Mouse (Mus musculus) right cerebral cortex, postnatal 25 days (tissue): Measurements from ENCODE around the gene Pcx.
"Not testable (repeated sequence)": the region's sequence is repeated elsewhere in the genome, so short reads cannot be mapped to it uniquely, and the experiment has no call there.

ENCODE experiments used
- DNase-seq: peaks from one replicate; pipeline ENCODE4 v3.0.0; 2022

Gene Pcx

DNA sequence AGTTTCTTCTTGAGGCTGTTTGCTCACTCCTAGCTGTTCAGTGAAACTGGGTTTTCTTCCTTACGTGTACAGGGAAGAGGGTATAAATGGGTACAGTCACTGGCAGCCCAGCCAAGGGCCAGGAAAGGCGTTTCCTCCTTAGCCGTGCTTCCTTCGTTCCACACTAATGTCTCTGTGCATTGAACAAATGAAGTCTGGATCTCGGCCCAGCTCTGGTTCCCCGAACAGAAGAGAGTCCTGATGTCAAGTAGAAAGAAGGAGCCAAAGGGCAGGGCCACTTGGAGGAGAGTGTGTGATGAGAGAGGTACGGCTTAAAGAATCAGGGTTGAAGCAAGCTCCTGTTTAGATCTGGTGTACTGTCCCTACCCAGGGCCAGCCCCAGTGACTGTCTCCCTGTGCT lies 44.8 kb downstream of the Pcx start:
- DNase-seq: no peak

DNA sequence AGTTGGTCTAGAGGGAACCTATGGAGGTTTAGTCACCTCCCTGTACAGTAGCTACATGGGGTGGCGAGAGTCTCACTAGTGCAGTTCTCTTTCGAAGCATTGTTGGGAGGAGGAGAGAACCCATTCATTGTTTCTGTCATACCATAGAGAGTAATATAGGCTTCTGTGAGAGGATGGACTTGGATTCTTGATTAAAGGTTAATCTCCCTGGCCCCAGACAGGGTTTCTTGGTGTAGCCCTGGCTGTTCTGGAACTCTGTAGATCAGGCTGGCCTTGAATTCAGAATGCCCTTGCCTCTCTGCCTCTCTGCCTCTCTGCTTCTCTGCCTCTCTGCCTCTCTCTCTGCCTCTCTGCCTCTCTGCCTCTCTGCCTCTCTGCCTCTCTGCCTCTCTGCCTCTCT lies 46.5 kb downstream of the Pcx start:
- no peak for DNase-seq

DNA sequence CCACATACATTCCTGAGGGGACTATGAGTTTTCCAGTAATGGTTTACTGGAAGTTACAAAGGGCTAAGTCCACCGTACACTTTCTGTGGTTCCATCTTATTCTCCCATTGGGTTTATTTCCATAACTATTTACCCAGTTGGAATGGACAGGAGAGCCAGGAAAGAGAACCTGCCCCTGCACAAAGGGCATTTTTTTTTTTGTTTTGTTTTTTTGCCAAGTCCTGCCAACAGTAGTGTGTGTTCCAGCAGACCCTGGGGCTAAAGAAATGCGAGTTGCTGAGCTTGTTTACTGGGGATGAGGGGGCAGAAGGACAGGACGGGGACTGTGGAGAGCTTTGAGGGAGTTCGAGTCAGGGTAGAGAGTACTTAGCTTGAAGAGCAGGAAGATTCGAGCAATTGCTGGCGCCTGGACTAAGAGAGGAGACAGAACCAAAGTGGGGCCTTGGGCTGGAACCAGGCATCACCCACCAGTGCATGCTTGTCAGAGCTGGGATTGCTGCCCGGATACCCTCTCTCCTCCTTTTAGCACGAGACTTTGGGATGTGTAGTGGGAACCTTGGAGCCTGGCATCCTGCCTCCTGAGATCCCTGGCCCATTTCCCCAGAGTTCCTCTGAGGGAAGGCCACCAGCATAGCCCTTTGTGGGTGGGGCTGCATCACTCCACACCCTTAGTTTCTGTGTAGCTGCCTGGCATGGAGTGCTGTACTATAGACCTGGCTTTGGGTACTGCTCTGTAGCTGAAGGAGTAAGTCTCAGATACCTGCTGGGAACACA lies 47.7 kb downstream of the Pcx start:
- DNase-seq: peak; percentile 33

DNA sequence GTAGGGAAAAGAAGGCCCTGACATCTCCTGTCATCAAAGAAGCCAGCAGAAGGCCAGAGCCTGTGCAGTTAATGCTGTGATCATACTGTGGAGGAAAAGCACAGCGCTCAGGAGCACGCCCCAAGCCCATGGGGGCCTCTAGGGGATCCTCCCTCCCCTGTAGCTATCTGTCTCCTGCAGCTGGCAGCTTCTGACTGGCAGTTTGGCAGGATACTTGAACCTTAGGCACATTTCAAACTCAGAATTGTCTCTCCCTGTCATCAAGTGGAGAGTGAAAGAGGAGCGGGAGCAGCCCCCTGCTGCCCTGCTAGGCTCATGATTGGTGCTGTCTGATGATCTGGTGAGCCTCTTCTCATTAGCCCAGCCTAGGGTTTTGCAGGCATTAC lies 48.3 kb downstream of the Pcx start:
- no peak for DNase-seq

DNA sequence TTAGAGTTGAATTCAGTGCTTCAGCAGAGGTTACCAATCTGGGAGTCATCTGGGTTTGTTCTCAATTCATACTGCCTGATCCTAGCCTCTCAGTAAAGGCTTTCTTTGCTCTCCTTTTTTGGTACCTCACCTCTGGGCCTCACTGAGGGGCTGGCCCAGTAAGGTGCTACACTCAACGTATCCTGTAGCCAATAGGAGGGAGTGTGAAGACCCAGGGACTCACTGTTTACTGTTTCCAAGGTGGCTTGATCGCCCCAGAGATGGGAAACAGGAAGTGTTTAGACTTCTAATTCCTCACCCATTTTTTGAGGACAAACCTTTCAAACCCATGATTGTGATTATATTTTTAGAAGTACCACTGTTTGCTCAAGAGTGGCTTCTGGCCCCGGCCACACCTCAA lies 48.7 kb downstream of the Pcx start:
- DNase-seq: no peak

DNA sequence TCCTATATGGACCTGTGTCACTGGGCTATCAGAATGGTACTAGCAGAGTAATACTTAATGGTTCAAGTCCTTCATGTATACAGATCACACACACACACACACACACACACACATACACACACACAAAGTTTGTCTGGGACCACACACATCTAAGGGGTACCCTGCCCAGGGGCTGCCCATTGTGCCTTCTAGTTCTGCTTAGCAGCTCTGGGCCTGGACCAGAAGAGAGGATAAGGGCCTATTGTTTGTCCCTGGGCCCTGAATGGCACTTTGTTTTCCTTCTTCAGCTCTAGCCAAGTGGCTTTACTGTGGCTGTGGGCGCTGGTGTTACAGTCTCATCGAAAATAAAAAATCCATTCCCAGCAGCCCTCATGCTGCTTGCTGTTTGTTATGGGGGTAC lies 49.3 kb downstream of the Pcx start:
- no peak for DNase-seq

DNA sequence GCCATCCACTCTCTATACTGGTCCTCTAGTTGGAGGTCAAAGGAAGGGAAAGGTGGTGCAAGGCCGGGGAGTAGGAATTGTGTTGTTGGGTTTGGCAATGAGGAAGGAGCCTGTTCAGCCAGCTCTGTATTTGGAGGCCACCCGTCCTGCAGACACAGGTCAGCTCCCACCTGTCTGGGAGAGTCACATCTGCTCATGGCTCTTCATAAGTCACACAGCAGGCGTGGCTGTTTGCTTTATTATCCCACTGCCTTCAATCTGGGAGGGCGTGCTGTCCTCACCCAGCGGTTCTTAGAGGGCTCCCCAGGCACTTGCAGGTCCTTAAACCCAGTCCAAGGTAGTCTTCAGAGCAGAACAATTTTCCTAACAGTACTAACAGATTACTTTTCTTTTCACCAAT lies 49.9 kb downstream of the Pcx start:
- DNase-seq: no peak

DNA sequence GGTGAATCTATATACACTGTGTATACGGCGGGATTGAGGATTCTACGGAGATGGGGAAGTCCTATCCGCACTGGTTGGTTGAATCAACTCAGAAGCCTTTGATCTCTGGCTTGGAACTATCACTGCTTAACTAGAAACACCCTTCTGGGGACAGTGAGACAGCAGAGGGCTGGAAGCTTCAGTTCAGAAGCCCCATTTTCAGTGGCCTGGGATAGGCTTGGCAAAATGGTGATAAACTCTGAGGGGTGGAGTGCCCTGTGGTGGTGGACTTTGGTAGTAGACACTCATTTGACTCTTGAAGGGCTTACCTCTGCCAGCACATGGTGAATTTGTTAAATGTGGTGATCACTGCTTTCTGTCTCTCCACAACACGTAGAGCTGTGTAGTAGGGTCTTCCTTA lies 55.4 kb downstream of the Pcx start:
- no peak for DNase-seq

DNA sequence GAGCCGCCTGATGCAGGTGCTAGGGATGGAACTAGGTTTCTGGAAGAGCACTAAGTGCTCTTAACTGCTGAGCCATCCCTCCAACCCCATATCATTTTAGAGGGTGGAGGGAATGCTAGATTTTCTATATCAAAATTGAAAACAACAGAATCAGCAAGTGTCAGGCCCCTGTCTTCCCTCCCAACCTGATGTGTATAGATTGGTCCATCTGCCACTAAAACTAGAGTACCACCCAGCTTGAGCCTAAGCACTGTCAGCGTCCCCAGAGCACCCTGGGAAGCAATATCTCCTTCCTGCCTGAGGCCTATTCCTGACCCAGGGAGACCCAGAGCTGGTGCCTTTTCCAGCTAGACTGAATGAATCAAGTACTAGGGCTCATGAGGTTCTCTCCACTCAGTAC lies 56.6 kb downstream of the Pcx start:
- DNase-seq: no peak

DNA sequence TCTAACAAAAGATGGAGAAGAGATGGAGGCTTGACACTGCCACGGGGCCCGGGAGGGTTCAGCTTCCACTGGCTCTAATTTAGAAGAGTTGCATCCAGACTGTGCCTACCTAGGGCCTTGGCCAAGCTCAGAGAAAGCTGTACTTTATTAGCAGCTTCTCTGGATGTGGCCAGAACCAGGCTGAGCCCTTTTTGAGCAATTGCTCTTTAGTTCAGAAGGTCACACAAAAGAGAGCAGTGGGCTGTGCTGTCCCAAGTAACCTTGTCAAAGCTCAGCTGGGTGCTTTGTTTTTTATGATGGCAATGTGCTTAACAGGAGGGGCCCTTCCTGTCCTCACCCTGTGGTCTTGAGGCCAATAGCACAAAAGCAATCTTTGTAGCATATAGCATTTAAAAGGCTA lies 57.4 kb downstream of the Pcx start:
- DNase-seq: no peak

DNA sequence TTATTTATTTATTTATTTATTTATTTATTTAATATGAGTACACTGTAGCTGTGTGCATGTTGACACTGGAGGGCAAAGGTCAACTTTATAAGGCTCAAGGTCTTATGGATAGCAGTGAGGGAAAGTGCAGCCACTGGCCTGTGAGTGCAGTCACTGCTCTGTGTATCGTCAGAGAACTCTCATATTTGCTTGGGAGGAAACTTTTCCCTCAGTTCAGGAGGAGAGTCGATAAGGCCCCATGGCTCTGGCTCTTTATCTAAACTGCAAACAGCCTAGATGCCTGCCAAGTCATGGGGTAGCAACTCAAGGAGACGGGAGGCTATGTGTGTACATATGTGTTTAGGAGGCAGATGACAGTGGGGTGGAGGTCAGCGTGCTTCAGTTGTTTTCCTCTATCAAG lies 58.6 kb downstream of the Pcx start:
- DNase-seq: no peak

DNA sequence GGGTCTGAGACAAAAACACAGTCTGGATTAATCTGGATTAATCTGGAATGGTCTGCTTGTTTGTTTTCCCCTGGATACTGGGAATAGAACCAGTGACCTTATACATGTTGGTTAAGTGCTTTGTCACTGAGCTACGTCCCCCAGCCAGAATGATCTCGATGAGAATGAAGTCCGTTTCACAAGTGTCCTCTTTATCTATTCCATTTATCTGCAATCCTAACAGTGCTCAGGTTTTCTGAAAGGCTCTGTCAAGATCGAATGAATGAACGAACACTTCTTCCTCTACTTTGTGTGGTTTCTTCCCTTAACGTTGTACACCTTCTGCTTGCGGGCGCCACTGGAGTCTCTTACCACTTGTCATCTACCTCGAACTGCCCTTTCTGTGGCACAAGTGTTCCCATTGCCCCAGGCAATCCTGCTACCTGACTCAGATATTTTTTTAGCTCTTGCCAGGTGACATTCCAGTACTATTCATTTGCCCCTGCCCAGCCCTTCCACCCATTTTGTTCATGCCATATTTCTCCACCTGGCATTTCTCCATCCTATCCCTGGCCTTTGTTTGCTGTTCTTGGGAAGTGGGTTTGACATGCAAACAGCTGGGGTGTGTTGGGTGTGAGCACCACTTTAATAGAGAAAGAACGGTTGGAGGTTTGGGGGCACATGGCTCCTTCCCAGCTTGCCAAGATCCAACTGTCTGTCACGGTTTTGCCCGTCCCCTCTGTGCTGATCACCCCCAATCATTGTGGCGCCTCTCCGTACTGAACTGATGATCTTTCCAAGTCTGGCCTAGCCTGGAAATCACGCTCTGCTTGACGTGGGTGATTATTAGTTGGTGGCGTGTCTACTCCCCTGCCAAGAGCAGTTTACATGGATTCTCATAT lies 59.3 kb downstream of the Pcx start:
- no peak for DNase-seq

DNA sequence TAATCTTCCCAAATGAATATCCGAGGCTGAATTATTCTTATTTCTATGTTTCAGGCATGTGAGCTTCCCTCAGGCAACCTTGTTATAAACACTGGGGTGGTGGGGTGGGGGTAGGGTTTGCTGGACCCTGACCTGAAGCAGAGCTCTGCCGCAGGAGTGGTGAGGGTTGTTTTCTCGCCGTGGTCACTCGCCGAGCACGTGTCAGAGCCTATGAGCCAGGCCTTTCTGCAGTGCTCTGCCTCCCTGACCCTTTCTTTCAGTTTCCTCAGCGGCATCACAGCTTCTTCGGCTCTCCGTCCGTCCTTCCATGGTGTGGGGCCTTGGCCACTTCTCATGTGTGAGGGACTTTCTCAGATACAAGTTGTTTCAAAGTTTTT lies 60.0 kb downstream of the Pcx start:
- DNase-seq: no peak

DNA sequence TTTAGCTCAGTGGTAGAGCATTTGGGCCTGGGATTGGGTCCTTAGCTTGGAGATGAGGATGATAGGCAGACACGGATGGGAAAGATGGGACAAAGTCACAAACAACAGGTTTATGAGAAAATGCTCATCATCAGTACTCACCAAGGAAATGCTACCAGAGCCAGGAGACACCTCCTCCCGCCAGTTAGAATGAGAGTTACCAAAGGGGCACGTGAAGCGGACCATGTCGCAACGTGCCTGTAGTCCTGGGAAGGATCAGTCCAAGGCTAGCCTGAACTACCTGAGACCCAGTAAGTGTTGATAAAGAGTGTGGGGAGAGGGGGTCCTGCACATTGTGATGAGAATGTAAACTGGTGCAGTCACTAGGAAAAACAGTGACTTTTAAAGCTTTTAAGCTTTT lies 60.5 kb downstream of the Pcx start:
- DNase-seq: no peak

DNA sequence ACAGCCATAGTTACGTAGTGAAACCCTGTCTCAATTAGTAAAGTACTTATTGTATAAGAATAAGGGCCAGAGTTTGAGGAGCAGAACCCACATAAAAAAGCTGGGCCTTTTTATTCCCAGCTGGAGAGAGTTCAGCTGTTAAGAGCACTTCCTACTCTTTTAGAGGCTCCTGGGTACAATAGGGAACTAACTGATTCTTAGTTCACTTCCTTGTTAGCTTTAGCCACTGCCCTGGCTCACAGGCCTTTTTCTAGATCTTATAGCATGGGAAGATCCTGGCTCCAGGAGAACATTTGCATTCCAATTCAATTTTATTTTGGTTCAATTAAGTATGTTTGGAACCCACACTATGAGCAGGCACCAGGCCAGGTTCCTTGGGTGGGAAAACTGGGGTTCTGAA lies 61.4 kb downstream of the Pcx start:
- no peak for DNase-seq

DNA sequence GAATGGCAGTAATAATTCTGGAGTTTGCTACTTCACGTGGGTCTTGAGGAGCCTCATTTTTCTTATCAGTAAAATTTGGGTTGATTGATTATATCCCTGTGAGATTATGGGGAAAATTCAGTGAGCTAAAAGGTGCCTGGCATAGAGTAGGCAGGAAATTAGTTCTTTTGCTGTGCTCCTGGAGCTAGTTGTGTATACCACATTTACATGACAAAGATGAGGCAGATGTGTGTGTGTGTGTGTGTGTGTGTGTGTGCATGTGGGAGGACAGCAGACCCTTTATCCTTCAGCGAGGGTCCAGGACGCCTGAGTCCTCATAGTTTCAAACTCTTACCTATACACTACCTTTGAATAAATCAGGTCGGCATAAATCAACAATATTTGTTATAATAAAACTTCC lies 61.8 kb downstream of the Pcx start:
- DNase-seq: no peak

DNA sequence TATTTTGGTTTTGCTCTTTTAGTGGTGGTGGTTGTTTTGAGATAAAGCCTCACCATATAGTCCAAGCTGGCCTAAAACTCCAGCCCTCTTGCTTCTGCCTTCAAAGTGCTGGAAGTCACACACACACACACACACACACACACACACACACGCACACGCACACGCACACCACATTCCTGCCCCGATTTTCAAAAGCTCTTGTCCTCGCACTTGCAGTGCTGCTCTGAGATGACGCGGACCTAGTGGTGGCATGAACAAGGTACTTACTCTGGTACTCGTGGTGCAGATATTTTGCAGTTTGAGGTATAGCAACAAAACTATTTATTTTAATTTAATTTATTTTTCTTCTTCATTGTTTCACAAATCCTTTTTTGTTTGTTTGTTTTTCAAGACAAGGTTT lies 62.2 kb downstream of the Pcx start:
- no peak for DNase-seq

DNA sequence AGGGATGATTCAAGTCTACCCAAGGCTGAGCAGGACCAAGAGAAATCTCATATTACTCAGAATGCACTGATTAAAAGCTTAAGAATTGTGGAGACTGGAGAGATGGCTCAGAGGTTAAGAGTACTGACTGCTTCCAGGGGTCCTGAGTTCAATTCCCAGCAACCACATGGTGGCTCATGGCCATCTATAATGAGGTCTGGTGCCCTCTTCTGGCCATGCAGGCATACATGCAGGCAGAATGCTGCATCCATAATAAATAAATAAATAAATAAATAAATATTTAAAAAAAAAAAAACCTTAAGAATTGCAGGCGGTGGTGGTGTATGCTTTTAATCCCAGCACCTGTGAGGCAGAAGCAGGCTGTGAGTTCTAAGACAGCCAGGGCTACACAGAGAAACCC lies 63.0 kb downstream of the Pcx start:
- DNase-seq: no peak

DNA sequence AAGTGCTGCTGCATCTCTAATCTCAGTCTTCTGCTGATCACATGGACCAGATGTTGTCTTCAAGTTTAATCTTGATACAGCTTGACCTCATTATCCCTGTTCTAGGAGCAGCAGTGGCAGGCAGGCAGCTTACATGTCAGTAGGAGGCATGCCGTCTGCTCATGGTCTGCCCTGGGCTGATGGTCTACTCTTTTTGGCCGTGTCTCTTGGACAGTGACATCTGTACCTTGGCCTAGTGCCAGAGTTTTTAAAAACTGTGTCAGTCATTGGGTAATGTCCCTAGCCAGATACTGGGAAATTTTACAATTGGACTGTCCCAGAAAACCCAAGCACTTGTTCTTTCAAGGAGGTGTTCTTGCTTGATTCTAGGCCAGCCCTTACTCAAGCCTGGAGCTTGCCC lies 68.5 kb downstream of the Pcx start:
- DNase-seq: no peak

DNA sequence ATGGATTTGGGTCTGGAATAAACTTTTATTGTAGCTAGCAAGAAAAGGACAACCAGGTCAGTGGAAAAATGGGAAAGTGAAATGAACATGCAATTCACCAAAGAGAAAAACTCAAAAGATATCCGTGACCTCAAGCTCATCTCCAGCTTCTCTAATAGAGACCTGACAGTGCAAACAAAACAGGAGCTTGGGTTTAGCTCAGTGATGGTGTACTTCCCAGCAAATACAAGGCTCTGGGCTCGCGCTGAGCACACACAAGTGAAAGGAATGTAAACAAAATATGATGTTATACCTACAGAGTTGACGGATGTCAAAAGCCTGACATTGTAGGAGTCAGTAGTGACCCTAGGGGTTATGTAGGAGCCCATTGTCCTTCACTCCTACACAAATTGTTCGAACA lies 69.0 kb downstream of the Pcx start:
- DNase-seq: no peak

DNA sequence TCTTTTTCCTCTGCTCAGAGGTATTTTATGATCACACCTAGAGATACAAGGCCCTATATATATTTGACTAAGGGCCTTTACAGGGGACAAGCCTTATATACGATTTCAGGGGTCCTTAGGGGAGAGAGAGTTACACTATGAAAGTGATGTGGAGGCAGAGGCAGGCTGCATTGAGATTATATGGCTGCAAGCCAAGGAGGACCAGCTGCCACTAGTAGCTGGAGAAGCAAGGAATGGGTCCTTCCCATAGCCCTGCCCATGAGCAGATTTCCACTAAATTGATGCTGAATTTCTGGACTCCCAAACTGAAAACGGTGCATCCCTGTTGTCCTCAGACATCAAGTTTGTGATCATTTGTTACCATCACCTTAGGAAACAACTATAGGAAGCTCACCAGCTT lies 73.6 kb downstream of the Pcx start:
- DNase-seq: no peak

DNA sequence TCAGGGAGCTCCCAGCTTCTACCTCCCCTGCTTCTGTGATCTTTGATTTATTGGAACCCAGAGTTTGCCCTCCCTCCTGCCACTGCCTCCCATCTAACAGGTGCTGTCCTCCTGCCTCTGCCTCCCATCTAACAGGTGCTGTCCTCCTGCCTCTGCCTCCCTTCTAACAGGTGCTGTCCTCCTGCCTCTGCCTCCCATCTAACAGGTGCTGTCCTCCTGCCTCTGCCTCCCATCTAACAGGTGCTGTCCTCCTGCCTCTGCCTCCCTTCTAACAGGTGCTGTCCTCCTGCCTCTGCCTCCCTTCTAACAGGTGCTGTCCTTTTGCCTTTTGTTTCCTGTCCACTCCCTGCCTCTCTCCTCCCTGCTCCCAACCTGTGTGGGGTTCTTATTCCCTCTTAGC lies 76.5 kb downstream of the Pcx start:
- not testable (repeated sequence) for DNase-seq

DNA sequence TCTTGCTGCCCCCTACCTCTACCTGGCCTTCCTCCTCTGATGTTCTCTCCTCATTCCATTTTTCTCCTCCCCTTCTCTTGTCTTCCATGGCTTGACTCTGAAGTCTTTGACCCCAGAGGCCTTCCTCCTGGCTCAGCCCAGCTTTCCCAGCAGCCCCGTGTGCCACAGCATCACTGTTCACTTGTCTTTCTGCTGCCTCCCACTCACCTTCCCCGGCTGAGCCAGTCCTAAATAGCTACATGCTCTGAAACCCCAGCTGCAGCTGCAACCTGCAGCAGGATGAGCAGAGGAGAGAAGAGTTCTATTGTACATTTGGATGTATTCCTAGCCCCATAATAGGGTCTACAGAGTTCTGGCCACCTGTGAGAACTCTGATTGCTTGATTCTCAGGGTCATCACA lies 77.2 kb downstream of the Pcx start:
- DNase-seq: peak; percentile 14

DNA sequence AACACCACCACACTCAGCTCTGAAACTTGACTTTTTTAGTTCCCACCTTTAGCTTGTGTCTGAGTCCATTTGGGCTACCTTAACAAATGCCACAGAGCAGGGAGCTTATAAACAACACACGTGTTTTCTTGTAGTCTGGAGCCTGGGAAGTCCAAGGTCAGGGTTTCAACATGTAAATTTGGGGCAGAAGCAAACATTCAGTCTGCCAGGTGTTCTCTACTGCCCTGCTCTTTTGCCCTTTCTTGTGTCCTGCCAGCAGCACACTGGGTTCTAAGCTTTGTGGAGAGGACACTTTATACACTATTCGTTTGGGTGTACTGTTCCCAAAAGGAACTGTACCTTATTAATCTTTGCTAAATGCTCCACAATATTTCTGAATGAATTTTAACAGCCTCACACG lies 78.2 kb downstream of the Pcx start:
- DNase-seq: no peak

DNA sequence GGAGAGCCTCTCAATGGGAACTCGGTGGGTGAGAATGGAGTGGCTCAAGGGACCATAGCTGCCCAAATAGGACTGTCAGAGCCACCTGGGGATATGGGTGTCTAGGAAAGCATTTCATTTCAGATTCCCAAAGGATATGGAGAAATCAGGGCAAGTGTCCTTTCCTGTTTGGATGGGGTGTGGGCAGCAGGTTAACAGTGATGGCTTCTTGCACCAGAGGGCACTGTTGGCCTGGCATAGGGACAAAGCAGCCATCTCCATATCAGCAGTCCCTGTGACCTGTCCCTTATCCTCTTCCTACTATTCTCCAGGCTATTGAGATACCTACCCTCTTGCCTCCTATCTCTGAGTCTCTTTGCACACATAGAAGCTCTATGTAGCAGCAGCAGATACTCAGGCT lies 78.8 kb downstream of the Pcx start:
- DNase-seq: no peak
